Mouse (Mus musculus) limb, embryonic 15.5 days (tissue): ENCODE results near the gene Gng8. TPM values are rescaled to one million over a fixed set of nuclear protein-coding genes. Genes with fewer than 3 reads are reported as not detected.

Source experiments
- ATAC-seq: fragments of 200-750 bp; cut with Nextera tagmentation; 2 replicates; pipeline ENCODE4 v1.8.0; 2017; ENCODE audit warnings: low read depth, moderate TSS enrichment; ENCODE audit not compliant: insufficient number of reproducible peaks, low FRiP score, low TSS enrichment
- H3K27ac ChIP-seq: fragments of 300-500 bp; sonication (generic); 2 replicates; pipeline ENCODE4 v1.5.1; 2015; ENCODE audit warnings: moderate library complexity, mild to moderate bottlenecking, inconsistent platforms
- H3K27me3 ChIP-seq: fragments of 300-500 bp; sonication (generic); 2 replicates; pipeline ENCODE4 v1.6.1; 2015; ENCODE audit warnings: inconsistent platforms
- H3K36me3 ChIP-seq: fragments of 300-500 bp; sonication (generic); 2 replicates; pipeline ENCODE4 v1.6.1; 2015; ENCODE audit warnings: inconsistent platforms
- H3K4me1 ChIP-seq: fragments of 300-500 bp; sonication (generic); 2 replicates; pipeline ENCODE4 v1.6.1; 2015; ENCODE audit warnings: inconsistent platforms
- H3K4me2 ChIP-seq: fragments of 300-500 bp; sonication (generic); 2 replicates; pipeline ENCODE4 v1.6.1; 2015; ENCODE audit warnings: mild to moderate bottlenecking, inconsistent platforms
- H3K4me3 ChIP-seq: fragments of 300-500 bp; sonication (generic); 2 replicates; pipeline ENCODE4 v1.5.1; 2015; ENCODE audit warnings: mild to moderate bottlenecking, inconsistent platforms
- H3K9ac ChIP-seq: fragments of 300-500 bp; sonication (generic); 2 replicates; pipeline ENCODE4 v1.6.1; 2015; ENCODE audit warnings: inconsistent platforms
- H3K9me3 ChIP-seq: fragments of 300-500 bp; sonication (generic); 2 replicates; pipeline ENCODE4 v1.6.1; 2016; ENCODE audit warnings: inconsistent platforms
- WGBS: fragments of 180-500 bp; shearing (Covaris S2); methylation state at CpG from one replicate; pipeline ENCODE4 v1.1.7; 2015; 5-methylcytosine and 5-hydroxymethylcytosine counted together
- polyA plus RNA-seq: library from polyadenylated mRNA; unstranded; fragments of >200 nt; fragmentation: Nextera tagmentation; extraction: Ambion mirVana; gene quantifications from 2 replicates; pipeline ENCODE4 v1.2.1, GENCODE M21; 2015

Gene Gng8
- polyA plus RNA-seq, result 11.8 and 15.0 TPM in 2 replicates

DNA sequence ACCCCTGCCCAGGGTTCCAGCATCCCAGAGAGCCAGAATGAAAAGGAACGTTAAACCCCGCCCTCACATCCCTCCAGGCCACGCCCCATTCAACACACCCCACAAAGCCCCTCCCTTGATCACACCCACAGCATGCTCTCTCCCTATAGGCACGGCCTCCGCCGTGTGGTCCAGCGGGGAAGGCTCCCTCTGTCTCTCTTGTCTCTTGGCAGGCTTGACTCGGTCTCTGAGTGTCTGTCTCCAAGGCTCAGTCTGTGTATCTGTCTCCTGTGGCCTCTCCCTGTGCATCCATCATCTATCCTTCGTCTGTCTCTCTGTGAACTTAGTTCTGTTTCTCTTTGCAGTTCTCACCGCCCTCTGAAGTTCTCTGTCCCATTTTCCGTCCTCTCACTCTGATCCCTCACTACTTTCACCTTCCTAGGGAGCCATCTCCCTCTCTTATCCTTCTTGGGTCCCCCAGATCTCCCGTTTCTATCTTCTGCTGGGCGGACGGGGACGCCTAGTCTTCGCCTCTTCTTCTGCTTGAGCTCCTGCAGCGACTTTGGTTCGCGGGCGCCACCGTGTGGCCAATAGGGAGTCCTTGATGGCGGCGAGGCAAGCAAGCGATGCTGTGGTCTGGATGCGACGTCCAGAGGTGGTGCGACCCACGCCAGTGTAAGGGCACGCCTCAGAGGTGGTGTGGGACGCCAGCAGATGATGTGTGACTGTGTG, at the start of gene Gng8:
Gng8 (plus strand) TSS at position 146 of the 711 bp plus-strand sequence.
- Histone ChIP-seq H3K4me1 (peaks cover 57% of the 10 kb centered on the region), H3K27ac (peak within 1 kb of the TSS; percentile 97), H3K36me3 (peaks cover 20% of the 10 kb centered on the region), H3K4me2 (peak within 1 kb of the TSS; percentile 67), H3K9ac (peak within 1 kb of the TSS; percentile 21; the same call in 1 of the 2 replicates), H3K27me3 (0 out of 2 replicates have a peak, but pooled peaks cover 6% of the 10 kb centered on the region), H3K4me3 (peak within 1 kb of the TSS; percentile 43), H3K9me3 (no peaks in the 10 kb centered on the region)
- WGBS, result under 1% methylated on average over 30 of the region's 30 CpGs
- peak; percentile 84 for ATAC-seq

DNA sequence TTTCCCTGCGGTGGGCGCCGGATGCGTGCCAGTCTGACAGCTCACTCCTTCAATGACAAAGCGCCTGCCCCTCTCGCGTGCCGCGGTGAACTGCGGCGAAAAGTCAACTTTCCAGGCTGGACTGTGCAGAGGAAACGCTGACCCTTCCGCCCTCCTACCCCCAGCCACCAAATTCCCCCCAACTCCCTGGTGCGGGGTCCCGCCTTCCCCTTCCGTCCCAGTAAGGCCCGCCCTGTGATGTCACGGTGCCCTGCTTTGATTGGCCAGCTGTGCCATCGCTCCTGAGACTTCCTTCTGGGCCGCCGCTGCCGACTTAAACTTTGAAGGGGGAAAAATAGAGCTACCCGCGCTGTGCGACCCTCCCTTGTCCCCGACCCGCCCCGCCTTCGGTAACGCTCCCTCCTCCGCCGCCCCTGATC, 48.9 kb upstream of the Gng8 start, which contains the start of gene Prkd2:
Prkd2 (plus strand) TSS at position 258 of the 419 bp plus-strand sequence.
- Histone ChIP-seq H3K4me2 (peak within 1 kb of the TSS; percentile 92), H3K4me3 (peak within 1 kb of the TSS; percentile 62), H3K9ac (peak within 1 kb of the TSS; percentile 62), H3K9me3 (no peaks in the 10 kb centered on the region), H3K27me3 (no peaks in the 10 kb centered on the region), H3K4me1 (peaks cover 36% of the 10 kb centered on the region), H3K27ac (peak within 1 kb of the TSS; percentile 89), H3K36me3 (peaks cover 50% of the 10 kb centered on the region)
- peak; percentile 88 for ATAC-seq
- WGBS, result 1% methylated on average over 32 of the region's 32 CpGs

DNA sequence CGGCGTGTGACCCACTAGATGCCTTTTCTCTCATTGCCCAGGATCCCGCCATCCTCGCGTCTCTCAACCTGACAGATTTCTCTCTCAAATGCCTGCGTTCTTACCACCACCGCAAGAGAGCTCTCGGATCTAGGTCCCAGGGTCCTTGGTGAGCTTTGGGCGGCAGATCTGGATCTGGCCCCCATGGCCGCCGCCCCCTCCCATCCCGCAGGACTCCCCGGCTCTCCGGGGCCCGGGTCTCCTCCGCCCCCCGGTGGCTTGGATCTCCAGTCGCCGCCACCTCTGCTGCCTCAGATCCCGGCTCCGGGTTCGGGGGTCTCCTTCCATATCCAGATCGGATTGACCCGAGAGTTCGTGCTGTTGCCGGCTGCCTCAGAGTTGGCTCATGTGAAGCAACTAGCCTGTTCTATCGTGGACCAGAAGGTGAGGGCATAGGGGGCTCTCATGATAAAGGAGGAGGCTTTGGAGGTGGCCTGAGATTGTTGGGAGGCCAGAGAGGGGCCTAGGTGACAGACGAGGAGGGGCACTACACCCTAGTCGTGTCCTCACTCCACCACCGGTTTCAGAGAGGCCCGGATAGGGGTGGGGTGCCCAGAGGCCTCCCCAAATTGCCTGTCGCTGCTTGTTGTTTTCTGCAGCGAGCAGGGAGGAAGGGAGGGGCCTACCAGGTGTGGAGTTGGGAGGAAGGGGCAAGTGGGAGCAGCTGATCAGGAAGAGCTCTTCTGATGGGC, 48.0 kb upstream of the Gng8 start:
- Histone ChIP-seq H3K4me2 (peak overlapping the region; percentile 92), H3K4me1 (peaks cover 36% of the 10 kb centered on the region), H3K9me3 (no peaks in the 10 kb centered on the region), H3K9ac (peak overlapping the region; percentile 62), H3K27me3 (no peaks in the 10 kb centered on the region), H3K4me3 (peak overlapping the region; percentile 62), H3K36me3 (peaks cover 45% of the 10 kb centered on the region), H3K27ac (peak overlapping the region; percentile 89)
- ATAC-seq, result no peak
- WGBS, result under 1% methylated on average over 32 of the region's 33 CpGs

DNA sequence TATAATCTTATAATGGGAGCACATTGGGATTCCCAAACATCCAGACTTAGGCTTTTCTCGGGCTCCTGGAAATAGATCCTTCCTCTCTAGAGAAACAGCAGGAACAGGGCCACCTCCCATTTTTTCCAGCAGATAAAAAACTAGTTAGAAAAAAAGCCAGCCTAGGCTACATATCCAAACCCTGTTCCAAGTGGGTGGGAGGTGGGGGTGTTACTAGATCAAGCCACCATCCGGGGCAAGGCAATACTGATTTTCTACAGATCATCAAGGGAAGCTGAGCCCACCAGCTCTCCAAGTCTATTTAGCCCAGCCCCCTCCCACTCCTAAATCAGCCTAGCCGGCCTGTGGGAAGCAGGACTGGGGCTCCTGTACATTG, 46.9 kb upstream of the Gng8 start:
- no peaks in the 10 kb centered on the region for H3K9me3 ChIP-seq
- H3K36me3 ChIP-seq, result peaks cover 45% of the 10 kb centered on the region
- H3K4me3 ChIP-seq, result peak overlapping the region; percentile 62
- H3K27ac ChIP-seq, result peak overlapping the region; percentile 89
- H3K4me1 ChIP-seq, result peaks cover 36% of the 10 kb centered on the region
- no peaks in the 10 kb centered on the region for H3K27me3 ChIP-seq
- 23% methylated on average over 3 of the region's 3 CpGs for WGBS
- H3K4me2 ChIP-seq, result peak overlapping the region; percentile 92
- no peak for ATAC-seq
- peak overlapping the region; percentile 40 for H3K9ac ChIP-seq

DNA sequence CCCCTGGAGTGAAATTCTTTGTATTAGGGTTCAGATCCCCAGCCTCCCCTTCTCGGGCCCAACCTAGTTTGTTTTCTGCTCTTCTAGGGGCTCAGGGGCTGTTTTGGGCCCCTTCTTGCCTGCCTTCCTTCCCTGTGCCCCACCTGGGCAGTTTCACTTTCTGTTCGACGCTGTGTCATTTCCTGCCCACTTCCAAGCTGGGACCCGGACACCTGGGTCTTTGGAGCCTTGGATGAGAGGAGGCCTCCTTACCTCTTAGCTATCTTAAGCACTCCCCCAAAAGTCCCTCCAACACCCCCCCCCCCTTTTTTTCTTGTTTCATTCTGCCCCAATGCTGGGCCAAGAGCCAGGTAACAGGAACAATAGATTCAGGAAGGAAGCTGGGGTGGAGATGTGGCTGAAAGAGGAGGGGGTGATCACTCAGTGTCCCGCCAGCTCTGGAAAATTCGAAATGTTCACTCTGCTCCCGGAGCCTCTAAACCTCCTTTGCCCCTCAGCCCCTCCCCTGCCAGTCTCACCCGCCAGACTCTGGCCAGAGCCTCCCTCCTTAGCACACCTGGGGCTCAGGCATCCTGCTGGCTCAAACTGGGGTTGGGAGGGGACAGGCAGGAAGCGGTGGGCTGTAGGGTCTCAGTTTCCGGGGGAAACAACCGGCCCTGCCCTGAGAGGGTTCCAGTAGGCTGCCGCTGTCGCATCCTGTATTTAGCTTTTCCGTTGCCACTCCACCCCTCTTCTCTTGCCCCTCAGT, 46.3 kb upstream of the Gng8 start:
- 12% methylated on average over 14 of the region's 14 CpGs for WGBS
- H3K4me3 ChIP-seq, result peak overlapping the region; percentile 62
- H3K36me3 ChIP-seq, result peaks cover 45% of the 10 kb centered on the region
- H3K9me3 ChIP-seq, result no peaks in the 10 kb centered on the region
- H3K4me2 ChIP-seq, result peak overlapping the region; percentile 92
- H3K9ac ChIP-seq, result peak overlapping the region; percentile 40
- peak overlapping the region; percentile 89 for H3K27ac ChIP-seq
- H3K4me1 ChIP-seq, result peaks cover 36% of the 10 kb centered on the region
- ATAC-seq, result 0 out of 2 replicates have a peak, but pooled peaks have one; percentile 7
- no peaks in the 10 kb centered on the region for H3K27me3 ChIP-seq

DNA sequence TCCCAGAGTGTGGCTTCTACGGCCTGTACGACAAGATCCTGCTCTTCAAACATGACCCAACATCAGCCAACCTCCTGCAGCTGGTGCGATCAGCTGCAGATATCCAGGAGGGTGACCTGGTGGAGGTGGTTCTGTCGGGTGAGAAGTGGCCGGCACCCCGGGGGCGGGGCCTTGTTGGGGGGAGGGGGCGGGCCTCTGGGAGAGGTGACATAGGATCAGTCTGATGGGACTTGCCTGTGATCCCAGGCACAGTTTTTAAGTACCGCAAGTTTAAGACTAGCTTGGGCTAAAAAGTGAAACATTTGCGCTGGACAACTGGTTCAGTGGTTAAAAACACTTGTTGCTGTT, 45.8 kb upstream of the Gng8 start:
- peak overlapping the region; percentile 92 for H3K4me2 ChIP-seq
- H3K4me3 ChIP-seq, result peak overlapping the region; percentile 62
- WGBS, result 34% methylated on average over 10 of the region's 10 CpGs
- H3K27ac ChIP-seq, result peak overlapping the region; percentile 89
- no peaks in the 10 kb centered on the region for H3K9me3 ChIP-seq
- no peaks in the 10 kb centered on the region for H3K27me3 ChIP-seq
- ATAC-seq, result no peak
- peaks cover 36% of the 10 kb centered on the region for H3K4me1 ChIP-seq
- H3K36me3 ChIP-seq, result peaks cover 45% of the 10 kb centered on the region
- H3K9ac ChIP-seq, result peak overlapping the region; percentile 40; the same call in 1 of the 2 replicates

DNA sequence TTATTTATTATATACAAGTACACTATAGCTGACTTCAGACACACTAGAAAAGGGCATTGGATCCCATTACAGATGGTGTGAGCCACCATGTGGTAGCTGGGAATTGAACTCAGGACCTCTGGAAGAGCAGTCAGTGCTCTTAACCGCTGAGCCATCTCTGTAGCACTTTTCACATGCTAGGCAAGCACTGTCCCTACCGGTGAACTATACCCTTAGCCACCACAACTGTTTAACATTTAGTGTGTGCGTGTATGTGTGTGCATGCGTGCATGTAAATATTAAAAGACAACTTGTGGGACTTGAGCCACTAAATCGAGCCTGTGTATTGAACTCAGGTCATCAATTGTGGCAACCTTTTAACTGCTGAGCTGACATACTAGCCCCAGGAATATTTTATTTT, 44.8 kb upstream of the Gng8 start:
- peaks cover 43% of the 10 kb centered on the region for H3K36me3 ChIP-seq

DNA sequence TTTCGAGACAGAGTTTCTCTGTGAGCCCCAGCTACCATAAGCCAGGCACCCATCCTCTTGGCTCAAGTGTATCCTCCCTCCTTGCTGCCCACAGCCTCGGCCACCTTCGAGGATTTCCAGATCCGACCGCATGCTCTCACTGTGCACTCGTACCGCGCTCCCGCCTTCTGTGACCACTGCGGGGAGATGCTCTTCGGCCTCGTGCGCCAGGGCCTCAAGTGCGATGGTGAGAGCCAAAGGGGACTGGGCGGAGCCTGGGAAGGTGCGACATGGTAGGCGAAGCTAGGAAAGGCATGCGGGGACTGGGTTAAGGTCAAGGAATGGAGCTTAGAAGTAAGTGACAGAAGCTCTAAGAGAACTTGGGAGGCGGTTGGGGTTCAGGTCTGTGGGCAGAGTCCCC, 44.1 kb upstream of the Gng8 start:
- WGBS, result 87% methylated on average over 19 of the region's 19 CpGs
- Histone ChIP-seq H3K4me3 (no peak overlapping the region), H3K9ac (no peak overlapping the region), H3K4me1 (peaks cover 27% of the 10 kb centered on the region), H3K9me3 (no peaks in the 10 kb centered on the region), H3K27me3 (no peaks in the 10 kb centered on the region), H3K4me2 (no peak overlapping the region), H3K27ac (no peak overlapping the region), H3K36me3 (peaks cover 49% of the 10 kb centered on the region)
- no peak for ATAC-seq

More for the DNA sequence above, 44.8 kb upstream of the Gng8 start:
- no peak overlapping the region for H3K4me2 ChIP-seq
- no peak overlapping the region for H3K9ac ChIP-seq
- no peaks in the 10 kb centered on the region for H3K9me3 ChIP-seq
- no peaks in the 10 kb centered on the region for H3K27me3 ChIP-seq
- H3K27ac ChIP-seq, result no peak overlapping the region
- ATAC-seq, result no peak
- H3K4me1 ChIP-seq, result peaks cover 30% of the 10 kb centered on the region
- WGBS, result 95% methylated on average over 5 of the region's 5 CpGs
- no peak overlapping the region for H3K4me3 ChIP-seq

DNA sequence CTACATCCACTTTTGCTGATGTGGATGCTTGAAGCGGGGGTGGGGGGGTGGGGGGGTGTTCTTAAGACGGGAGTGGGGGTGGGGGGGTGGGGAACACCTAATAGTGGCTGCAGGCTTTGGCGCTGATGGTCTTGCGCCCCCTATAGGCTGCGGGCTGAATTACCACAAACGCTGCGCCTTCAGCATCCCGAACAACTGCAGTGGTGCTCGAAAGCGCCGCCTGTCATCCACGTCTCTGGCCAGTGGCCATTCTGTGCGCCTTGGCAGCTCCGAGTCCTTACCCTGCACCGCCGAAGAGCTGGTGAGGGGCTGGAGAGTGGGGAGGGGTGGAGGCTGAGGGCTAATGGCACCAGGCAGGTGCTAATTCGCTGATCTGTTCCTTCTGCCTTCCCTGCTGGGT, 43.0 kb upstream of the Gng8 start:
- Histone ChIP-seq H3K4me2 (no peak overlapping the region), H3K4me3 (no peak overlapping the region), H3K4me1 (peaks cover 25% of the 10 kb centered on the region), H3K9me3 (no peaks in the 10 kb centered on the region), H3K36me3 (peaks cover 55% of the 10 kb centered on the region), H3K27me3 (no peaks in the 10 kb centered on the region), H3K27ac (no peak overlapping the region), H3K9ac (no peak overlapping the region)
- 33% methylated on average over 17 of the region's 17 CpGs for WGBS
- no peak for ATAC-seq

DNA sequence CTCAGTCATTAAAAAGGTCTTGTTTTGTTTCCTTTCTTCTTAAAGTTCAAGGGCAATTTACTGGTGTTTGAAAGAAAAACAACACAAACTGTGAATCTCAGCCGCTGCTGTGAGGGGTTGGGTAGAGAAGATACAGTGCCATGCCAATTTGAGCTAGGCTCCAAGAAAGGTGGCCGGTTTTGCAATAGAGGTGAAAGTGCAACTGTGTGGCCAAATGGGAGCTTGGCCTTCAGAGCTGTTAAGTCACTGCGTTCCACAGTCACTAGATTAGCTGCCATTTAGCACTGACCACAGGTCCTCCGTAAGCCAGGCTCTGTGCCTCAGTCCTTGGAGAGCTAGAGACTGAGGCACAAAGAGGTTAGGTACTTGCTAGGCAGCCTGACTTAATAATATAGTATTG, 40.0 kb upstream of the Gng8 start:
- H3K4me2 ChIP-seq, result no peak overlapping the region
- peaks cover 4% of the 10 kb centered on the region; the same call in 1 of the 2 replicates for H3K4me1 ChIP-seq
- no peak overlapping the region for H3K9ac ChIP-seq
- H3K9me3 ChIP-seq, result no peaks in the 10 kb centered on the region
- 90% methylated on average over 4 of the region's 4 CpGs for WGBS
- ATAC-seq, result no peak
- H3K27me3 ChIP-seq, result no peaks in the 10 kb centered on the region
- H3K36me3 ChIP-seq, result peaks cover 84% of the 10 kb centered on the region
- no peak overlapping the region for H3K27ac ChIP-seq
- no peak overlapping the region for H3K4me3 ChIP-seq

DNA sequence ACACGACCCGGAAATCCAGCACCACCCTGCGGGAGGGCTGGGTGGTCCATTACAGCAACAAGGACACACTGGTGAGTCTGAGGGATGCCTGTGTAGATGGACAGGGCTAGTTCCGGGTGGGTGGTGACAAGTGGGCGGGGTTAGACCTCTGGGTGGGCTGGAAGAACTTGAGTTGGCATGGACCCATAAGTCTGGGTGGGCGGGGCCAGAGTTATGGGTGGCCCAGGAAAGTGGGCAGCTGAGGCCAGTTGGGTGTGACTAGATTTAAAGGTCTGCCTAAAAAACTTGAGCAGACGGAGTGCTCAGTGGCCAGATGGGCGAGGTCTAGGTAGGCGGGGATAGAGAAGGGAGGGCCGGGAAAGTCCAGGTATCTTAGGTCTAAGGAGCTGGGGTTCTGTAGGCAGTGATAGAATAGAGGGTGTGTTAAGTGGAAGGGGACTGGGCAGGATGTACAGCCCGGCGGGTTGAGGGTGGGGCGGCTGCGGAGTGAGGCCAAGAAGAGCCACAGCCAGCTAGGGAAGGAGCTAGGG, 38.2 kb upstream of the Gng8 start:
- 75% methylated on average over 14 of the region's 14 CpGs for WGBS
- Histone ChIP-seq H3K27me3 (no peaks in the 10 kb centered on the region), H3K36me3 (peaks cover 88% of the 10 kb centered on the region), H3K9ac (no peak overlapping the region), H3K4me1 (peaks cover 4% of the 10 kb centered on the region; the same call in 1 of the 2 replicates), H3K27ac (peak overlapping the region; percentile 38; the same call in 1 of the 2 replicates), H3K4me3 (no peak overlapping the region), H3K4me2 (no peak overlapping the region), H3K9me3 (no peaks in the 10 kb centered on the region)
- ATAC-seq, result no peak
